Mouse (Mus musculus): ENCODE measurements around the gene Gm17949.

DNA sequence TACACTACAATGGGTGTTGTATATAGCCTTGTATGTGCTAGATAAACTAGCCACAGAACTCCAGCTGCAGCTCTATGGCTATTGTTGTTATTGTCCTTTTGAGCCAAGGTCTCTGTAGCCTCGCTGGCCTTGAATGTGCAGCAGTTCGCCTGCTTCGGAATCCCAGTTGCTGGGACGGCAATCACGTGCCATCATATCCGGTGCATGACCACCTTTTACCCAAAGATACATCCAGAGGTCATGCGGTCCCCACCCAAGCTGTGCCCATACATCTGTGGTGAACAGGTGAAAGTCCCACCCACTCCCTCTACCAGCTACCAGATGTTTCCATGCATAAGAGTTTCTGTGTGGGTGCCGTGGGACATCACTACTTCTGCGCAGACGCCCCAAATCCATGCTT, 49.8 kb downstream of the Gm17949 start:
- TF ChIP-seq EP300 (IDR thresholded peaks at IDR 0.05) (no peak), CTCF (IDR thresholded peaks at IDR 0.05) (no peak)

Data from lung, postnatal 0 days (tissue).